Mouse (Mus musculus) lung, postnatal 0 days (tissue): ENCODE data around the gene Car14.
A peak's percentile ranks its signal among the peaks of the same experiment; 100 is the strongest.

Experiments used
- CTCF ChIP-seq: IDR thresholded peaks from 2 replicates; pipeline ENCODE4 v1.5.1; 2016; ENCODE audit warnings: antibody characterized with exemption, mild to moderate bottlenecking
- EP300 ChIP-seq: IDR thresholded peaks from 2 replicates; pipeline ENCODE4 v1.6.1; 2016; ENCODE audit warnings: antibody characterized with exemption, mild to moderate bottlenecking, control low read depth

DNA sequence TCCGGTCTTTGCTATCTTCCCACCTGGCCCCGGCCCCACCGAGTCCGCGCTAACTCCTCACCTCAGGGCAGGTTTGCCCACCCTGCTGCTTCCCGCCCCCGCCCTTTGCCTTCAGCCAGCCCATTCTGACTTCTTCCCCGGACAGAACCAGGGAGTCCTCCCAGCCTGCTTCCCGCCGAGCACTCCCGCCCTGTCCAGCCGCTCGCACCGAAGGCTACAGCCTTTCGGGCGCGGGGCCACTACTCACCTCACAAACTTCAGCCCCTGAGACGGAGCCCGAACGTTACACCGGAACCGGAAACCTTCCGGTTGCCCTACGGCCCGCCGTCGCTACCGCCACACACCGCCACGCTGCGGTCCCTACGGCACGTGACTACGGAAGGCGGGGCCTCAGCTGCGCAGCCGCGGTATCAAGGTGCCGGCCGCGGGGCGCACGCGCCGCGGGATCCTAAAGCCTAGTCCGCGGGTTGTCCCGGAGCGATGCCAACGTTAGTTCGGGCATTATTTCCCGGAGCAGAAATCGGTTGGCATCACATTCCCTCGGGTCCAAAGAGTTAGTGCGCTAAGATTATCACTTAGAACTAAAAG lies 48.9 kb downstream of the Car14 start, which contains the start of gene Prpf3:
- peak; percentile 17; the same call in 1 of the 2 replicates for TF ChIP-seq CTCF
- no peak for TF ChIP-seq EP300
